Mouse (Mus musculus) layer of hippocampus, postnatal 14 days (tissue): ENCODE measurements around the gene Ankmy1. TPM values are rescaled to one million over a fixed set of nuclear protein-coding genes. Genes with fewer than 3 reads are reported as not detected.

Experiments used
- DNase-seq, 2 experiments: peaks; one replicate each; pipeline ENCODE4 v3.0.0; 2021 to 2022; ENCODE audit warnings: low spot score in 2 of 2, mixed read lengths in 1 of 2
- microRNA-seq, 2 experiments: library from miRNA; unstranded; fragments of <30 nt; microRNA quantifications; one replicate each; pipeline ENCODE4 v1.2.0; 2021
- total RNA-seq, 2 experiments: library from RNA; stranded (reverse); gene quantifications; 2 replicates each; pipeline ENCODE4 v1.2.3; 2021

Ankmy1 gene
- total RNA-seq, 2 experiments from 2014 or later, result 0.19 to 0.25 TPM

- peak; percentile 83 to 91 for DNase-seq
Measured at GRCm38 (mm10) chr1:92831188-92832001, 71.3 kb downstream of the Ankmy1 start, which contains the start of gene Gpc1. Gene Gpc1 (plus strand): TSS chr1:92831645.

- DNase-seq, result no peak
Measured at GRCm38 (mm10) chr1:92830626-92831187, 72.0 kb downstream of the Ankmy1 start.

- DNase-seq, result no peak
Measured at GRCm38 (mm10) chr1:92815756-92816294, 86.9 kb downstream of the Ankmy1 start.

- DNase-seq, result no peak
Measured at GRCm38 (mm10) chr1:92815100-92815499, 87.6 kb downstream of the Ankmy1 start.

GRCm38 (mm10) chr1:92814319-92814718 is 88.4 kb downstream of the Ankmy1 start:
- DNase-seq, result no peak

Small RNA genes within 50 kb of the gene (microRNA-seq; reads per million reads assigned to microRNA genes)
- 10,691 to 21,751 reads per million in 2 experiments for gene Mir149

Other genes starting within 250 kb of the Ankmy1 start
- gene Gpc1, start 71.3 kb downstream of the Ankmy1 start, total RNA-seq, result 100 to 1,000 TPM; 140 to 150 TPM
- 1 to 10 TPM; 8.1 to 9.6 TPM for gene Dusp28, start 4.1 kb upstream of the Ankmy1 start, total RNA-seq
- gene Rnpepl1, start 7.9 kb upstream of the Ankmy1 start, total RNA-seq, result 10 to 100 TPM; 40.1 to 46.9 TPM
- gene Capn10, start 31.5 kb upstream of the Ankmy1 start, total RNA-seq, result 10 to 100 TPM; 45.5 to 51.1 TPM
- gene Gpr35, start 48.0 kb upstream of the Ankmy1 start, total RNA-seq, result 1 to 10 TPM in 1 of 2 experiments, under 1 TPM in 1; 0.45 to 1.0 TPM
- not detected for gene Aqp12, start 103.4 kb upstream of the Ankmy1 start, total RNA-seq
- 100 to 1,000 TPM; 709 to 747 TPM for gene Kif1a, start 199.0 kb upstream of the Ankmy1 start, total RNA-seq
- gene Agxt, start 232.3 kb upstream of the Ankmy1 start, total RNA-seq, result not detected